Mouse (Mus musculus) retina, postnatal 1 day (tissue): Measurements from ENCODE around the gene Fndc10.

Experiments used
- DNase-seq: peaks from one replicate; pipeline ENCODE4 v3.0.0-alpha.2; 2012

Fndc10 gene

DNA sequence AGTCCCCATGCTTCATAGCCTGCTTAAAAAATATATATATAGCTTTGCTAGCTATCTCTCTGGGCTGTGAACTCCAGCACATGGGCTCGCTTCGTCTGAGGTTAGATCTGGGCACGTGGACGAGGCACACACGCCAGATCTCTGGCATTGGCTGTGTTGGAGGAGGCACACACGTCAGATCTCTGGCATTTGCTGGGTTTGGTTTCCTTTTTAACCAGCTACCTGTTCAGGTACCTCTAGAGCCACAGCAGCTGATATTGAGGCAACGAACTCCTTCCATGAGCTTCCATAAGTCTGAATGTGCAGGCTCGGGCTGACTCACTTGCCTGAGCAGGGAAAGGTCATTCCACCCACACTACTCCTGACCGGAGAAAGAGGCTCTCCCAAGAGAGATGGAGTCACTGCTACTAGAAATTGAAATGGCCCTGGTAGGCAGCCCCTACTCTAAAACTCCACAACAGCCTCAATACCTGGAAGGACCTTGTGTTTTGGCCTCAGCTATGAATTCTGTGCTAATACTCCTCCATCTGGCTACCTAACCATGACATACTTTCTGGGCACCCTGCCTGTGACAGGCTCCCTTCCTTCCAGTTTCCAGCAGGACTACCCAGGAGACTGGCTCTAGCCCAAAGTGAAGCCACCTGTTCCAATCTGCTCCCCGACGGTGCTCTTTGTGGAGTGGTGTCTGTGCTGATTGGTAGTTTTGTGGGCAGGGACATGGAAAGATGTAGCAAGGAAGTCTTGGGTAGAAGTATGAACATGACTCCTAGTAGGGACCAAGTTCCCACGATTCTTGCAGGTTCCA is 3.4 kb upstream of the Fndc10 start:
- no peak for DNase-seq

DNA sequence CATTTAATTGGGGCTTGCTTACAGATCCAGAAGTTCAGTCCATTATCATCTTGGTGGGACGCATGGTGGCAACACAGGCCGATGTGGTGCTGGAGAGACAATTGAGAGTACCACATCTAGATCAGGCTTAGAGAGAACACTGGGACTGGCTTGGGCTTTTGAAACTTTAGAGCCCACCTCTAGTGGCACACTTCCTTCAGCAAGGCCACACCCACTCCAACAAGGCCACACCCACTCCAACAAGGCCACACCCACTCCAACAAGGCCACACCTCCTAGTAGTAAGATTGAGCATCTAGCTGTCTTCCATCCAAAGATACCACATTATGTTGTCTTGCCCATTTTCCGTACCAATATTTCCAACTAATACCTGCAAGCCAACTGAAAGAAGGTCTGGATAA is 1.7 kb upstream of the Fndc10 start:
- no peak for DNase-seq

DNA sequence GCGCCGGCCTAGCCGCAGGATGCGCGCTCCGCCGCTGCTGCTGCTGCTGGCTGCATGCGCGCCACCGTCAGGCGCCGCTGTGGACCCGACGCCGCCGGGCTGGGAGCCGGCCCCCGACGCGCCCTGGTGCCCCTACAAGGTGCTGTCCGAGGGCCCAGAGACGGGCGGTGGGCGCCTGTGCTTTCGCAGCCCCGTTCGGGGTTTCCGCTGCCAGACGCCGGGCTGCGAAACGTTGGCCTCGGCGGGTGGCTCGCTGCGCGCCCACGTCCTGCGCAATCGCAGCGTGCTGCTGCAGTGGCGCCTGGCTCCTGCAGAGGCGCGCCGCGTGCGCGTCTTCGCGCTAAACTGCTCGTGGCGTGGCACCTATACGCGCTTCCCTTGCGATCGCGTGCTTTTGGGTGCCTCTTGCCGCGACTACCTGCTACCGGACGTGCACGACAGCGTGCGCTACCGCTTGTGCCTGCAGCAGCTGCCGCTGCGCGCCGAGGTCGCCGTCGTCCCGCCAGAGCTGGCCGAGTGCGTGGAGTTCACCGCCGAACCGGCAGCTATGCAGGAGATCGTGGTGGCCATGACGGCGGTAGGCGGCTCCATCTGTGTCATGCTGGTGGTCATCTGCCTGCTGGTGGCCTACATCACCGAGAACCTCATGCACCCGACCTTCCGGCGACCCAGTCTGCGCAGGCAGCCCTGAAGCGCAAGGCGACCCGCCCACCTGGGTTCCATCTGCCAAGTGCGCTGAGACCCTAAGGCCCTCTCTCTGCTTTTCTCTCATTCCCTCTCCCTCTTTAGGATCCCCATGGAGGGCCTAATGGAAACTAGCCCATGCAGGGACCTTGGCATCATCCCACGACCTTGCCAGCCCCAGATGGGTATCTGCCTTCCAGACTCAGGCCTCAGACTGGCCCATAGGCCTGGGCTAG is 600 bp downstream of the Fndc10 start:
- peak; percentile 85 for DNase-seq

DNA sequence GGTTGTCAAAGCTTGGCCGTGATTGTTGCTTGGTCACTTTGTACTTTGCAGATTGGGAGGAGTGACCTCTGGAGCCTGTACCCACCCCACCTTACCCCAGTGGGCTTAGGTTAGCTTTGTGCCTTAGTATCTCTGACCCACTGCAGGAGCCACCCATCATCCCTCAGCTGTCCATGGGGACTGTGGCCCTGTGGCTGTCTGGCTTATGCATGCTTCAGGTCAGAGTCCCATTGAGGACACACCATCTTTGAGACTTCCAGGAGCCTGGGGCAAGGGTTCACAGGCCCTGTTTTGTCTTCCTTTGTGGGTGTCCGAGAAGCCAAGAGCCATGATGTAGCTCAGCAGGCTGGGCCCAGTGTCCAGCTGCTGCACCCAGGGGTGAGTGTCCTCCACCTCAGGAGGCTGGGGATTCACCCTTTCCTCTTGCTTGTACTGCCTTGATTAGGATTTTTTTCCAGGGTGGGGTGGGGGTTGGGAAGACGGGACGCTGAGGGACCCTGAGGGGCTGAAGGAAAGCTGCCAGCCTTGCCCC is 1.5 kb downstream of the Fndc10 start:
- no peak for DNase-seq

DNA sequence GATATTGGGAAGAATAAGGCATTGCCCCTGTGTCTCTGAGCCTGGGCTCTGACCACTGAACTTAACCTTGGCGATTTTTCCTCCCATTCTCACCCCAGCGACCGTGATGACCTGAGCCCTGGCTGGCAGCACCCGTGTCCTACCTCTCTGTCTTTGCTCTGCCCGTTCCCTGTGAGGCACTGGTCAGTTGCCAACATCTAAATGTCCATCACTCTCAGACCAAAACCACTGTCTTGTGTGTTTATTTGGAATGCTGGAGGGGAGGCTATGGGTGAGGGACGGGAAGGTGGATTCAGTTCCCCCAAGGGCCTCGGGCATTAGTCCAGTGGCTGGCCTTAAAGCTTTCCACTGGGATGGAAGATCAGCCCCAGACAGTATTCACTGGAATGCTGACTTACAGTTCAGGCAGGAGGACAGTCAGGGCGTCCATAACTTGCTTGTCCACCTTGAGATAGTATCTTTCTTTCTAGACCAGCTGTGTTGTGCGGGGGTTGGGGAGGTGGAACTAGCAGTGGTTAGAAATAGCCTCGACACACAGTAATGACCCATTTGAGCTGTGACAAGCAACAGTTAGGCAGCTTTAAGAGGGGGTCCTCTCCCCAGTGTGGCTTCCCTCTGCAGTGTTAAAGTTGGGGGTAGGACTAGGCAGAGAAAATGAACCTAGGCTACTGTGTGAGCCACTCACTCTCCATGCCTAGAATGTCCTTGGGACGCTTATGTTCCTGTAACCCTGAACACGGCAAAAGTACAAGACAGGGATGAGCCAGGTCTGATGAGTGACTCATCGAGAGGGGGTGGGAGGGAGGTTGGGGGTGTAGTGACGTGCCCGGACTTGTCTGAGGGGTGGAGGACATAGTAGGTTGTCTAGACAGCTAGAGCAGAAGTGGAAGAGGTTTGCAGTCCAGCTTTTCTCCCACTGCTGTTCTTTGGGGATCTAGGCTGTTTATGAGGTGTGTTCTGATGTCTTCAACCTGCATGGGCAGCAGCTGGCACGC is 2.4 kb downstream of the Fndc10 start:
- no peak for DNase-seq

DNA sequence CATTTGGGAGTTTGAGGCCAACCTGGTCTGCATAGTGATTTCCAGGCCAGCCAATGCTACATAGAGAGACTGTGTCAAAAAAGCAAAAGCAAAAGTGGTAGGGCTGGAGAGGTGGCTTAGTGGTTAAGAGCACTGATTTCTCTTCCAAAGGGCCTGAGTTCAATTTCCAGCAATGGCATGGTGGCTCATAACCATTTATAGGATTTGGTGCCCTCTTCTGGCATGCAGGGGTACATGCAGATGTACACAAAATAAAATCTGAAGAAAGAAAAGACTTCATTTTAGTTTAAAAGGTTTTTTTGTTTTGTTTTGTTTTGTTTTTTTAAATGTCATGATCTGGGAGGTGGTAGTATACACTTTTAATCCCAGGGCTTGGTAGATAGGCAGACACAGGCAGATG is 6.3 kb downstream of the Fndc10 start:
- peak; percentile 58 for DNase-seq

DNA sequence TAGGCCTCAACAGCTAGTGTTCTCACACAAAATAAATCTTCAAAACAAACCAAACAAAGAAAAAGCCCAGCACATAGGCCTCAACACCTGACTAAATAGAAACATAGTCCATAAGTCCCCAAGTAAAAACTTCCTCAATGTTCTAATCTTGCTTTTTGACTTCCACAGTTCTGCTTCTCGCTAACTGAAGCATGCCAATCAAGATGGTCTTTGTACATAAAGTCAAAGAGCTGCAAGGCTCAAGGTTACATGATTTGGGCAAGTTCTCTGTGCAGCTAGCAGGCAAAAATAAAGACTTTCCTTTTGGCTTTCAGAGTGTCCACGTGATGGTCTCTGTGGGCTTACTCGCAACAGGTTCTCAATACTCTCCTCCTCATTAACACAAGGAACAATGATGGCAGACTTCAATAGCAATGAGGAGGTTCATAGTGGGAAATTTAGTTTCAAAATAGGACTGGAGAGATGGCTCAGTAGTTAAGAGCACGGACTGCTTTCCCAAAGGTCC is 9.3 kb downstream of the Fndc10 start:
- DNase-seq = no peak

DNA sequence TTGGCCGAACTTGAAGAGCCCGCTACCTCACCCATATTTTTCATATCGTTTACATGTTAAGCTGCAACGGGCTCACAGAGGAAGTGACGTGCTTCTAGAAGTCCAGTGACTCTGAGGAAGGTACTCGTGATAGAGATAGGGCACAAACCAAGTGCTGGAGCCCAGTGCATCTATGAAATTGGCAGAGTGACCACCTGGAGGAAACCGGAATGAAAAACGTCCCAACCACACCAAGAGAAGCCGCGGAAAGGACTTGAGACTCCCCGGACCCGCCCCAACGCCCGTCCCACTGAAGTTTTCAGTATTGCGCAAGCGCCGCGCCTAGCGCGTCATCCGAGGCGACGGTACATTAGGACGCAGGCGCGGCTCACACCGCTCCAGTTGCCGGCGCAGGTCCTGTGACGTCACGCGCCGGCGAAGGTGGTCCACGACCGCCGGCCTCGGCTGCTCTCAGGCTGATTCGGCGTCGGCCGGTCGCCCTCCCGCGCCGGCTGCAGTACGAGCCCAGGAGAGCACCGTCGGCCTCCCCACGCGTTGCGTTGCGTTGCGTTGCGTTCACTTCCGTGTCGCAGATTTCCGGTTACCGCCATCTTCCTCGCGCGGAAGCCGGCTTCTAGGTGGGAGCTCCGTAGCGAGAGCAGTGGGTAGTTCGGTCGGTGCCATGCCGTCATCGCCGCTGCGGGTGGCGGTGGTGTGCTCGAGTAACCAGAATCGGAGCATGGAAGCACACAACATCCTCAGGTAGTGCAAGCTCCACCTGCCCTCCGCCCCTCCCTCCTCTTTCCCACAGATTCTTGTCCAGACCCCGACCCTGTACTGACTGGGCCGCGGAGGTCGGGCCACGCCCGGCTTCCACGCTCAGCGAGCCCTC is 10.8 kb downstream of the Fndc10 start, which contains the start of gene Ssu72:
Gene Ssu72 (plus strand): TSS at position 80 of the 871 bp plus-strand sequence.
- DNase-seq = peak; percentile 95

DNA sequence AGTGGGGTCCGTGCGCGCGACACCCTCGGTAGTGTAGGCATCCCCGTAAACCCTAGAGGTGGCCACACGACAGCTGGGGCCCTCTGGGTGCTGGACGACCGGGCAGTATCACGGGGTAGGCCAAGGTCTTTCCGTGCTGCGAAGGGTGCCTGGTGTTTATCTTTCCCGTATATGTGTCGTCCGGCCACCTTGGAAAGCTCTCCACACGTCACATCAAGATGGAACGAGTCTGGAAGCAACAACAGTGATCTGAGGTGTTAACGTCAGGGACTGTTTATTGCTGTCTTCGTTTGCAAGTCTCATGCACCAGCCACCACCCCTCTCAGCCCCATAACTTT is 11.4 kb downstream of the Fndc10 start:
- DNase-seq = no peak

DNA sequence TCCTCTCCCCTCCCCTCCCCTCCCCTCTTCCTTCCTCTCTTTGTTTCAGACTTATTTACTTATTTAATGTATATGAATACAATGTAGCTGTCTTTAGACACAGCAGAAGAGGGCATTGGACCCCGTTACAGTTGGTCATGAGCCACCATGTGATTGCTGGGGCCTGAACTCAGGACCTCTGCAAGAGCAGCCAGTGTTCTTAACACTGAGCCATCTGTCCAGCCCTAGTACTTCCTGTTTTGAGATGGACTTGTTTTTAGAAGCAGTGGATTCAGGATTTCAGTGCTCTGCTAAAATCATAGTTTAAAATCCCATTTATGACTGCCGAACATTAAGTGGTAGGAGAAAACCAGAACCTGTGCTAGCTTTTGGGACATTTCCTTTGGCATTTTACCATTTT is 14.4 kb downstream of the Fndc10 start:
- no peak for DNase-seq

DNA sequence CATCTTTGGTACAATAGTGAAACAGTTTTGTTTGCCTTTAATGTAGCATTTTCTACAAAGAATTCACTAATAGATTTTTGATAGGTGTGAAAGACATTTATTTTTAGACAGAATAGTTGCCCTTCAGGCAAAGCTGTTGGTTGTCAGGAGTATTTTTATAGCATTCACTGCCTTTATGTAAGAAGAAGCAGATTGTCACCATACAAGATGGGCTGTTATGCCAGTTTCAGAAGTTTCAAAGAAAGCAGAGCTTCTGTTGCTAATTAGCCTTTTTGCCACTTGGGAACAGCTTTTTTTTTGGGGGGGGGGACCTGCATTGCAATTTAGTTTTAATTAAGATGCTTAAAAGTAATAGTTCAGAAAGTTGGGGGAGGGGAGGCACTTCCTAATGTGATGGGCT is 14.8 kb downstream of the Fndc10 start:
- DNase-seq = no peak

DNA sequence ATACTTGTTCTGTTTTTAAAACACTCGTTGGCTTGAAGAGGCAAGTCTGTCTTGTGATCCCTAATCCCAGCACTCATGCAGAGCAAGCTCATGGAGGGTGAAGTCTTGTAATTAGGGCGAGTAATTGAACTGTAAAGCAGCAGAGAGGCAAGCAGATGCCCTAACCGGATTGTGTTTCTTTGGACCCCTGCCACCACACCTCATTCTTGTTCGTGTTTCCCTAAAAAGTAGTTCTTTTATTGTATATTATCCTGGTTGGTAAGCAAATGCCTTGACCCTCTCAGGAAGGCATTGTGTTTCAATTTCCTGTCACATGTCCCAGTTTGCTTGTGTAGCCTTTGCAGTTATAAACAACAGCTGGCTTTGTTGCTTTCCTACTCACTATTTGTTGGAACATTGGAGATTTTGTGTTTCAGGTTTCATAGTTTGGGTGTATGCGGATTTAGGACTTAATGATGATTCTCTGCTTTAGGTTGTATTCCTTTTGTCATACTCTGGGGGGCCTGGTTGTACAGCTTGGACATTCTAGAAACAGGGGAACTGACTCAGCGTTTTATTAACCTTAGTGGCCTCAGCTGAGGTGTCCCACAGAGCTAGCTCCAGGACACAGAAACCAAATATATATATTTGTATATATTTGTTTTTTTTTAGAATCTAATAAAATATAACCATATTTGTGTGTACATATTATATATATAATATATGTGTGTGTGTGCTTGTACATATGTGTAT is 16.5 kb downstream of the Fndc10 start:
- peak; percentile 64 for DNase-seq

DNA sequence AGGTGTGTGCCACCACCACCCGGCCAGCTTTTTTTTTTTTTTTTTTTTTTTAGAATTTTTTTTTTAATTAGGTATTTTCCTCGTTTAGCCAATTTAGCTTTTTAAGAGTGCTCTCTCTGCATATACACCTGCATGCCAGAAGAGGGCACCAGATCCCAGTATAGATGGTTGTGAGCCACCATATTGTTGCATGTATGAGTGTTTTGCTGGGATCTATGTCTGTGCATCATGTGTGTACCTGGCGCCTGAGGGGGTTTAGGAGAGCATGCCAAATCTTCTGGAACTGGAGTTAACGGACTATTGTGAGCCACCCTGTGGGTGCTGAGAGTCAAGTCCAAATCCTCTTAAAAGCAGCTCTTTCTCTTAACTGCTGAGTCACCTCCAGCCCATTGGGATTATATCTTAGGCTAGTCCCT is 27.5 kb downstream of the Fndc10 start:
- peak; percentile 75 for DNase-seq

DNA sequence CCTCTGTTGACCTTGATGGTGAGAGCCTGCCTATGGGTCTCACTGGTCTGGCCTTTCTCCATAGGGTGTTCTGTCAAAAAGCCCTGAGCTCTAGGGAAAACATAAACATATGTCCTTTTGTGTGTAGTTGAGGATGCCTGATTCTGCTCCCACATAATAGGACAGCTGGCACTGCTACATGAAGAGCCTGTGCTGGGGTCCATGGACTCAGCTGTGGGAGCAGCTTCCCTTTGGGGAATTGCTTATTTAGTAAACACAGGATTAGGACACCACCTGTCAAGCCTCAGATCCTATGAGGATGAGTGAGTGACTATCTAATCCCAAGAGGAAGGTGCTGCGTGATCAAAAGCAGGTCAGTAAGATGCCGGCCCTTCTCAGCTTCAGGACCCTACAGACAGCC is 33.9 kb downstream of the Fndc10 start:
- DNase-seq = peak; percentile 74

DNA sequence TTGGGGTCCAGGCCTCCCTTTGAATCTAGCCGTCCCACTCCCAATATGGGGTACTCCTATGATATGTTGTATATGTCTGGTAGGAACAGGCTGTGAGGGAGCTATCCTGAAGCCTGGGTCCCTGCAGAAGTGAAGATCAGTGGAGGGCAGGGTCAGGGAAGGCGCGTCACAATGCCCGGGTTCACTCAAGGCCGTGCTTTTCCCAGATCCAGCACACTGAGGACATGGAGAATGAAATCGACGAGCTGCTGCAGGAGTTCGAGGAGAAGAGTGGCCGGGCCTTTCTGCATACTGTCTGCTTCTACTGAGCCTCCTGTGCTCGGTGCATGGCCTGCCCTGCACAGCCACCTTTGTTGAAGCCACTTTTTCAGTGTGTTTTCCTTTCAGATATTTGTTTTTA is 39.1 kb downstream of the Fndc10 start:
- DNase-seq = no peak

DNA sequence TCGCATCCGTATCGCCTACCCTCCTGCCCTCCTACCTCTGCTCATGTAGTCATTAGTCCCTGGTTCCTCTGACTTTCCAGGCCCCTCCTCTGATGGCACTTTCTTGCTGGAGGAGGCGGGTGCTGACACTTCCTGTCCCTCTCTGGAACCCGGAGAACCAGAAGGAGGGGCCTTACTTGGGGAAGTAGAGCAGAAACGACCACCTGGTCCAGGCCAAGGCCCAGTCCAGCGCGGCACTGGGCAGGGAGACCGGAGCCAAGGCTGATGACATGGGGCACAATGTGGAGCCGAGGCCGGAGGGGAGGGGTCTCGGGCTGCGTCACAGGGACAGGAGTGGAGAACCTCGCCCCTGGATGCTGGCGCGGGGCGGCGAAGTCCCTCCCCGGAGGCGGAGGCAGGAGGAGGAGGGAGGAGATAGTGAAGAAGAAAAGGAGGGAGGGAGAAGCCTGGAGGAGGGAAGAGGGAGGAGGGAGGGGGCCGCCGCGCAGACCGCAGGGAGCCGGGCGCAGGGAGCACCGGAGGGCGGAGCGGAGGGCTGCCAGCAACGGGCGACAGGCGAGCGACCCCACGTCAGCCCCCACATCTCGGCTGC is 40.3 kb downstream of the Fndc10 start, which contains the start of gene Tmem240:
Gene Tmem240 (plus strand): TSS at position 451 of the 592 bp plus-strand sequence.
- peak; percentile 97 for DNase-seq

DNA sequence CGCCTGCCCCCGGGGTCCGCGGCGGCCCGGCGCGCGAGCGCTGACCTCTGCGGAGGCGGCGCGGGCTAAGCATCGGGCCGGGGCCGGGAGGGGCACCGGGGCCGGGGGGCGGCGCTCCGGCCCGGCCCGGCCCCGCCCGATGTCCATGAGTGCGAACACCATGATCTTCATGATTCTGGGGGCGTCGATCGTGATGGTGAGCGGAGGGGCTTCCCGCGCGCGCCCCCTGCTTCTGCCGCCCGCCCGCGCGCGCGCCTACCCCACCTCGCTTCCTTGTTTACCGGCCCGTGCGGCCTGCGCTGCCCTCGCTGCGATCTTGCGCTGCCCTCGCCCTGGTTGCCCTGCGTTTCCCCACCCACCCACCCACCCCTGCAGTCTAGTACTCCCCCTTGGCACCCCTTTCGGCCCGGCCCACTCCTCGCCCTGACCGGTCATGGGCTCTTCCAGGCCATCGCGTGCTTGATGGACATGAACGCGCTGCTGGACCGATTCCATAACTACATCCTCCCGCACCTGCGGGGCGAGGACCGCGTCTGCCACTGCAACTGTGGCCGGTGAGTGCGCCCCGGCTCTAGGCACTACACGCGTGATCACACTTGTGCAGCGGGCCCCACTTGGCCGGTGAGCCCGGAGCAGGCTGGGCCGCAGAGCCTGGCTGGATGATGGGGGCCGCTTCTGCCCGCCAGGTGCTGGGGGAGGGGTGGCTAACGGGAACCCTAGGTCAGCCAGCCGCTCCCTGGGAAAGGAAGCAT is 41.0 kb downstream of the Fndc10 start:
- DNase-seq = peak; percentile 73

DNA sequence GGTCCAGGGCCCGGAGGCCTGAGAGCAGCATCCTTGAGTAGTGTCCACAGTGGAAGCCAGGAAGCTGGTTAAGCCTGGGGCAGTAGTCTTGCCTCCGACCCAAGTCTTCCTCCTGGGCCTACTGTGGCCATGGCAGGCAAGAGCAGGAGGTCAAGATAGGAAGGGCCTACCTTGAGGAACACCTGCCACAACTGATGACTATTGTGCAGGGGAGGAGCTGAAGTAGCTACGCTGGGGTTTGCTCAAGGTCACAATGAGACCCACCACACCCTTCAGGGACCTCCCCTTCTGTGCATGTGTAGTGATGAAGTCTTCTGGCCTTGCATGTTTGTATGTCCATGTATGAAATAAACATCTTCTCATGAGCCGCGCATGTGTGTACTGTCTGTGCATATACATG is 41.6 kb downstream of the Fndc10 start:
- DNase-seq = no peak

DNA sequence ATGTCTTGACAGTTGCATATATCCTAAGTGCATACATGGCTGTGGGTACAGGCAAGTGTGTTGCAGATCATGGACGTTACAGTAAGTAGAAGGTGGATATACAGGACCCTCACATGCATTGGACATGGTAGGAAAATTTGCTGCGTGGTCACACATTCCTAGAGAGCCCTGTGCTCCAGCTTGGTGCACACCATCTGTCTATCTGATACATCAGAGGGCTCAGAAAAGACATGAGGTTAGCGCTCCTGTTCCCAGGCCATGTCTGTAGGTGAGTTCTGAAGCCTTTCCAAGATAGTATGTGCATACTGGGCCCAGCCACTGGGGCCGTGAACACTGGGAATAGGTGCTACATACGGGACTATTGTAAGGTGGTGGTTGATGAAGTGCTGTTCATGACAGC is 42.3 kb downstream of the Fndc10 start:
- DNase-seq = no peak
